Comparison of ENCODE assay signal across 14 mouse cellular contexts in genomic region chr15:88196539-88196938, GRCm38 (mm10).
"Had no signal": no experiment of that assay in that cellular context is flagged by ENCODE, and none has a peak within 500 bp of the region (broad histone marks: within the 10 kb centered on the region; RNA-seq: fewer than 3 reads in every experiment).

No protein-coding gene starts in this region.

- H3K4me2 ChIP-seq: limb, embryonic 15.5 days; liver, embryonic 12.5 days; lung, embryonic 14.5 days; neural tube, embryonic 15.5 days had no signal

- H3K4me3 ChIP-seq: limb, embryonic 15.5 days; liver, embryonic 12.5 days; midbrain, embryonic 10.5 days; myocyte; neural tube, embryonic 15.5 days had no signal

- H3K4me1 ChIP-seq: limb, embryonic 15.5 days; liver, embryonic 12.5 days; midbrain, embryonic 10.5 days; neural tube, embryonic 15.5 days had no signal

- H3K9me3 ChIP-seq: limb, embryonic 15.5 days; midbrain, embryonic 10.5 days; neural tube, embryonic 15.5 days had no signal

- ATAC-seq: liver, embryonic 12.5 days had no signal

- H3K27ac ChIP-seq: kidney, postnatal 0 days; limb, embryonic 15.5 days; liver, embryonic 12.5 days; midbrain, embryonic 10.5 days; neural tube, embryonic 15.5 days had no signal

- H3K36me3 ChIP-seq: limb, embryonic 15.5 days; liver, embryonic 12.5 days; midbrain, embryonic 10.5 days; neural tube, embryonic 15.5 days had no signal

- H3K27me3 ChIP-seq: limb, embryonic 15.5 days; liver, embryonic 12.5 days; neural tube, embryonic 15.5 days had no signal

- DNase-seq: kidney, adult 11 months; kidney, adult 9 months; kidney, postnatal 36 days; lung, embryonic 14.5 days; lung, postnatal 10 days; lung, postnatal 4 days; midbrain, embryonic 14.5 days; thymus, postnatal 4 days had no signal

- H3K9ac ChIP-seq: limb, embryonic 15.5 days; liver, embryonic 12.5 days; lung, embryonic 14.5 days; neural tube, embryonic 15.5 days had no signal
